Mouse (Mus musculus) intestine, embryonic 14.5 days (tissue): ENCODE measurements around the gene Hoxd1. TPM values are rescaled to one million over a fixed set of nuclear protein-coding genes. Genes with fewer than 3 reads are reported as not detected.

Source experiments
- ATAC-seq: fragments of 200-750 bp; cut with Nextera tagmentation; replicated peaks from 2 replicates; pipeline ENCODE4 v1.8.0; 2017; ENCODE audit warnings: low read depth, moderate number of reproducible peaks, moderate TSS enrichment, moderate library complexity; ENCODE audit not compliant: low FRiP score, low TSS enrichment
- DNase-seq: peaks from one replicate; pipeline ENCODE4 v3.0.0-alpha.2; 2018; ENCODE audit warnings: low spot score
- H3K27ac ChIP-seq: fragments of 300-500 bp; sonication (generic); 2 replicates; pipeline ENCODE4 v1.5.1; 2014; ENCODE audit warnings: low read depth, mild to moderate bottlenecking, control low read depth
- H3K27me3 ChIP-seq: fragments of 300-500 bp; sonication (generic); replicated peaks from 2 replicates; pipeline ENCODE4 v1.6.1; 2014; ENCODE audit warnings: low read length, control low read depth; ENCODE audit not compliant: control insufficient read depth, insufficient read depth
- H3K36me3 ChIP-seq: fragments of 300-500 bp; sonication (generic); 2 replicates; pipeline ENCODE4 v1.6.1; 2014; ENCODE audit warnings: low read length, control low read depth; ENCODE audit not compliant: control insufficient read depth, insufficient read depth
- H3K4me1 ChIP-seq: fragments of 300-500 bp; sonication (generic); replicated peaks from 2 replicates; pipeline ENCODE4 v1.6.1; 2014; ENCODE audit warnings: low read length, control low read depth, mixed read lengths; ENCODE audit not compliant: control insufficient read depth, insufficient read depth
- H3K4me2 ChIP-seq: fragments of 300-500 bp; sonication (generic); 2 replicates; pipeline ENCODE4 v1.6.1; 2014; ENCODE audit warnings: low read length
- H3K4me3 ChIP-seq: fragments of 300-500 bp; sonication (generic); 2 replicates; pipeline ENCODE4 v1.5.1; 2014; ENCODE audit warnings: low read depth, low read length, control low read depth, mixed read lengths
- H3K9ac ChIP-seq: fragments of 300-500 bp; sonication (generic); 2 replicates; pipeline ENCODE4 v1.6.1; 2014; ENCODE audit warnings: mild to moderate bottlenecking, low read length
- H3K9me3 ChIP-seq: fragments of 300-500 bp; sonication (generic); 2 replicates; pipeline ENCODE4 v1.6.1; 2016; ENCODE audit warnings: low read length, control low read depth; ENCODE audit not compliant: control insufficient read depth
- WGBS: fragments of 180-500 bp; shearing (Covaris S2); extraction: QIAGEN DNeasy Blood & Tissue Kit; methylation state at CpG from one replicate; pipeline ENCODE4 v1.1.7; 2014; 5-methylcytosine and 5-hydroxymethylcytosine counted together
- polyA plus RNA-seq: library from polyadenylated mRNA; unstranded; fragments of >200 nt; fragmentation: Nextera tagmentation; extraction: Ambion mirVana; gene quantifications from 2 replicates; pipeline ENCODE4 v1.2.1, GENCODE M21; 2014

Gene Hoxd1
- polyA plus RNA-seq, 1 experiment from 2014 or later, result not detected

DNA sequence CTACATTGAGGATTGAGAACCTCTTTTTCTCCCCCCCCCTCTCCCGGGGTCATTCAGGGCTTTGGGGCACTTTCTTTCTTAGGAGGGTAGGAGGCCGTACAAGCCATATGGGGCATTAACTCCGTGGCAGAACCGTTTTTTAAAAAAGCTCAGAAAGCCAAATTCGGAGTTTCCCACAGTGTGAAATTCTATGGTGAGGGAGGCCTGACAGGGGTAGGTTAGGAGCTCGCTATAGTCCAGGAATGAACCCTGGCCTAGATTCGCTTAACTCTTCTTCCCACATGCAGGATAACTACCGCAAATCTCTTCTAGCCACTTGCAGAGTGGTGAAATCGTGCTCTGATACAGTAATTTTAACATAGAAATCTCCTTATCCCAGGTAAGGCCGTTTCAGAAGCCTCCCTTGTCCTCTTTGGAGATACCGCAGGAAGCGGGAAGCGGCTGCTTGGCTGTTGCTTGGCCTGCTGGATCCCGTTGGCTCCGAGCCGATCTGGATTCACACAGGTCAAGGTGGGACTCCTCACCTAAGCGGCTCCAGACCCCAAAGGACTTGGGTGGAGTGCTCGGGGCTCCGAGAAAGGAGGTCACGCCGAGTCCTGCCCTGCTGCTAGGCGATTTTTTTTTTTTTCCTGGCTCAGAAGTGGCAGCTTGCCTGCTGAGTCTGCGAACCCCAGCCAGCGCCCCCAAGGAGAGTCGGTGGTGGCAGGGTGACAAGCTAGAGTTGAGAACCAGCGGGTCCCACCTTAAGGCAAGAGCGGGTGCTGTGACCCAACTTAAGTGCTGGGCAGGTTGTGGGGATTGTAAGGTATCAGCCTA is 27.6 kb upstream of the Hoxd1 start:
- ATAC-seq, result no peak
- Histone ChIP-seq H3K4me3 (peak overlapping the region; percentile 23), H3K4me1 (peaks cover 3% of the 10 kb centered on the region; the same call in 1 of the 2 replicates), H3K36me3 (no peaks in the 10 kb centered on the region), H3K4me2 (peak overlapping the region; percentile 49), H3K9ac (peak overlapping the region; percentile 43), H3K27ac (peak overlapping the region; percentile 70; the same call in 1 of the 2 replicates), H3K9me3 (no peaks in the 10 kb centered on the region), H3K27me3 (peaks cover 97% of the 10 kb centered on the region)
- WGBS, result 25% methylated on average over 27 of the region's 27 CpGs
- DNase-seq, result peak; percentile 65

DNA sequence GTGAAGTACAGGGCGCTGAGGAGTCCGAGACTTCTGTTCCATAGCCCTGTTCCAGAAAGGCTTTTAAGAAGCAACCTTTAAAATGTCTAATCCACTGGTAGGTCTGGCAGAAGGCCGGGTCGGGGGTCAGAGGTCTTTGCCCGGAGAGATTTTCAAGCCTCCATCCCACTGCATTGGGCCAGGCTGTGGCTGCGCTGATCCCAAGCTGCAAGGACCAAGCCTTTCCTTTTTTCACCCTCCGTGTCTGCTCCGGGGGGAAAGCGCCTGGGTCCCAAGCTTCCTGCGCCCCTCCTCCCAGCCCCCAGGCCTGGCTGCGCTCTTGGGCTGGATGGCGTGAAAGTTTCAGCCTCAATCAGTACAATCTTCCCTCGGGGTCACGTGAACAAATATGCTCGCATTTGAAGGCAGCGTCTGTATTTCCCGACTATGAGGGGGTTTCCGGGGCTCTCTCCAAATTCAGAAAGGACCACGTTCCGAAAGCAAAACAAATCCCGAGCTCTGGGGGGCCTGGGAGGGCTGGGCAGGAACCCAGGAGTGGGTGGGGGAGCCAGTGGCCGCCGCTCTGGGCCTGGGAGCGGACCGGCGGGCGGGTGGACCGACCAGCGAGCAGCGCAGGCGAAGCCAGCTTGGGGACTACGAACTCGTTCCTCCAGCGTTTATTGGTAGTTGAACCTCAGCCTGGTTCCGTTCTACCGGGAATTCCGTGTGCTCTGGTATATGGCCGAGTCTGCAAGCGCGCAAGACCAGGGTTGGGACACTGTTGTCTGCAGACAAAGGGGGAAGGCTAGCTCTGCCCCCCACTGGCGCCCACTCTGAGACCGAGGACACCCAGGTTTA is 26.7 kb upstream of the Hoxd1 start:
- Histone ChIP-seq H3K27ac (peak overlapping the region; percentile 70; the same call in 1 of the 2 replicates), H3K27me3 (peaks cover 97% of the 10 kb centered on the region), H3K4me1 (peaks cover 3% of the 10 kb centered on the region; the same call in 1 of the 2 replicates), H3K9ac (peak overlapping the region; percentile 43), H3K36me3 (no peaks in the 10 kb centered on the region), H3K4me3 (peak overlapping the region; percentile 23), H3K9me3 (no peaks in the 10 kb centered on the region), H3K4me2 (peak overlapping the region; percentile 49)
- WGBS, result 12% methylated on average over 42 of the region's 42 CpGs
- ATAC-seq (no peak), DNase-seq (peak; percentile 74)

DNA sequence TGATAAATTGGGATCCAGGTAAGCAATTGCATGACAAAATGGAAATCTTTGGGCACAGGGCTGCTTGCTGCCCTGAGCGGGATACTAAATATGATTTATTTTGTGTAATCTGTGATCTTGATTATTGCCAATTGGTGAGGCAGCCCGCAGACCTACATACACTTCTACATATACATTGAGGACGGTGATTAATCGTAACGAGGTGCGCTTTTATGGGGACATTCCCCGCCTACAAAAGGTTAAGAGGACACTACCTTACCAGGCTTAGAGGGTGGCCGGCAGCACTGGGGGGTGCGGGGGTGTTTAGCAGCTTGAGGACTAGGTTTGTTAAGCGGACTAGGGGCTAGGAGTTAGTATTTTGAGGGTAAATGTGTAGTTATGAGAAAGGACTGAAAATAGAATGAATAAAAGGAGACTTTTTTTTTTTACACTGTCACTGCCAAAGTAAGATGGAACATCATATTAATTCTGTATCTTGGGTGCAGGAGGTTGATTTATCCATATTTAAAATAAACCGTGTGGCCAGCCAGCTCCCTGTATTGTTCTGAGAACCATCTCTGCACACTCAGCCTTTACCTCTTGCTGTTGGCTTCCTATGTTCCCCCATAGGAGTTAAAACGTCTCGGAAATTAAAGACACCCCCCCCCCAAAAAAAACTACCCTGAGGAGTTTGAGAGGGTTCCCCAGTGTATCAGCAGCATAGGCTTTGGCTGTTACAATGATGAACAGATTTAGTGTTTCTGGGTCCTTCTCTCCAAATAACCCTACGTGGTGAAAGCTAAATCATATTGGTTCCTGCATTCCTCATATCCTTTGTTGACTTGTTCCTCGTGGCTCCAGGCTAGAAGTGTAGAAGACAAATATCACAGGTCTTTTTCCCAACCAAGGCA is 25.8 kb upstream of the Hoxd1 start:
- Histone ChIP-seq H3K27ac (peak overlapping the region; percentile 70; the same call in 1 of the 2 replicates), H3K4me1 (peaks cover 3% of the 10 kb centered on the region; the same call in 1 of the 2 replicates), H3K36me3 (no peaks in the 10 kb centered on the region), H3K9ac (peak overlapping the region; percentile 43), H3K27me3 (peaks cover 97% of the 10 kb centered on the region), H3K4me2 (peak overlapping the region; percentile 49; the same call in 1 of the 2 replicates), H3K9me3 (no peaks in the 10 kb centered on the region), H3K4me3 (peak overlapping the region; percentile 23)
- DNase-seq (peak; percentile 62), ATAC-seq (no peak)
- WGBS, result 22% methylated on average over 15 of the region's 15 CpGs

DNA sequence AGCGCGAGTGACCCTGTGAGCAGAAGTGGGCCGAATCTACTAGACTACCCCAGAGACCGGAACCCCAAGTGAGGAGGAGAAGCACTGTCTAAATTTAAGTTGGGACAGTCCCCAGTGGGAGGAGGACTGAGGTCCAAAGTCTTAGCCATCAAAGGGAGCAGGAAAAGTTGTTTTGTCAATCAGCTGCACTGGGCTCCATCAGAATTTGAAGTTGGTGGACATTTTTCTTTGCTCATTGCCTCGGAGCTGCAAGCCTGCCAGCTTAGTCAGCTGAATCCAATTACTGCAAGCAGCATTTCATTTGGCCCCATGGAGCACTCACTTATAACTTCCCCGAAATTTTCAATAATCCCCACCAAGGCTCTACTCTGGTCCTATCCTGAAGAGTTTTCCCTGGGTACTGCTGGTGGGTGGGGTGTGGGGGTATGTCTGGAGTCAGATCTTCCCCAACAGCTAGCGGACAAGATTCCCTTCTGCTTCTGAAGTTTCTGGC is 25.2 kb upstream of the Hoxd1 start:
- Histone ChIP-seq H3K9me3 (no peaks in the 10 kb centered on the region), H3K4me1 (peaks cover 3% of the 10 kb centered on the region; the same call in 1 of the 2 replicates), H3K27me3 (peaks cover 97% of the 10 kb centered on the region), H3K9ac (peak overlapping the region; percentile 43), H3K4me2 (peak overlapping the region; percentile 13), H3K27ac (peak overlapping the region; percentile 60; the same call in 1 of the 2 replicates), H3K4me3 (peak overlapping the region; percentile 23; the same call in 1 of the 2 replicates), H3K36me3 (no peaks in the 10 kb centered on the region)
- ATAC-seq (no peak), DNase-seq (peak; percentile 67)
- WGBS, result 29% methylated on average over 7 of the region's 7 CpGs

DNA sequence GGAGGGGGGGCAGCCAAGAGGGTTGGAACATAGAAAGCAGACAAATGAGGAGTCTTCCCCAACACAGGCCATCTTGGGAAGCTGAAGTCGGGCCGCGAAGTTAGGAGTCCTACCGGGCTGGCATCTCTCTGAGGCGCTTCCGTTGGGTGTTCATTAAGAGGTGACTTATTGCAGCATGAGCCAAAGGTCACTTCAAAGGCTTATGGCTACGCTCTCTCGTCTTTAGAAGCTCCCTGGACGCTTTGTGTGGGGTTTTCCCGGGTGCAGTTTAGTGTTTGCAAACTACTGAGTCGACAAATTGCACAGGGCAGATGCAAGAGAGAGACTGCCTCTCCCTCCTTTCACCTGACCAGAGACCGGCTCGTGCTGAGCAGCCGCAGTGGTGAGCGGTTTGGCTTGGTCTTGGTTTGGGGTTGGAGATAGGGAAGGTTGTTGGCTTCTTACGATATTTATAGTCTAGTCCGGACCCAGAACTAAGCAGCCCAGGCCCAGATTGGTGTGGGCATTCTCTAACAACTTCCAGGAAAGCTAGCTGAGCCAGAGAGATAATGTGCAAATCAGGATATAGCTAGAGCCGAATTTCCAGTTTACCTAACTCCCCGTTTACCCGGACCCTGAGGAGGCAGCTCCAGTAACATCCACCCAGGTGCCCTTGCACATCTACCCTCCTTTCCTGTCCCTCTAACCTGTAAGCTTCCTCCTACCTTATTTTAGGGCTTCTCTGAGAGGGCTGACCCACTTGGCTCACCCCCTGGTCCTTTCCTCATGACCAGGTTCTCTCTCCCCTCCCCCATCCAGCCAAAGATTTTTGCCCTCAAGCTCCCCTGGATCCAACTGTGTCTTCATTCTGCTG is 23.9 kb upstream of the Hoxd1 start:
- Histone ChIP-seq H3K27ac (peak overlapping the region; percentile 47; the same call in 1 of the 2 replicates), H3K36me3 (no peaks in the 10 kb centered on the region), H3K4me2 (peak overlapping the region; percentile 16), H3K4me1 (0 out of 2 replicates have a peak, but pooled peaks cover 3% of the 10 kb centered on the region), H3K9me3 (no peaks in the 10 kb centered on the region), H3K27me3 (peaks cover 88% of the 10 kb centered on the region), H3K9ac (peak overlapping the region; percentile 23), H3K4me3 (0 out of 2 replicates have a peak overlapping the region, but pooled peaks have one; percentile 6)
- ATAC-seq (no peak), DNase-seq (peak; percentile 68)
- WGBS, result 8% methylated on average over 20 of the region's 20 CpGs

DNA sequence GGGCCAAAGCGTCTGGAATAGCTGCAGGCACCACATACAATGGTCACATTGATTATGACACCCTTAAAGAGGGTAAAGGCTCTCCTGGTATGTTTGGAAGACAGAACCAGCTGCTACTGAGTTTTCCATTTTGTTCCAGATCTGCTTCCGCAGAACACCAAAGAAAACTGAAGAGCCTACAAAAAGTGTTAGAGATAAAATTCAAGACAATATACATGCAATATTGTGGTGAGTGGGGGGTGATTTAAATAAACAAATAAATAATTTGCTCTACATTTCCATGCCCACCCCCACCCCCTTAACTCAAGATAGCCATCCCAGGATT is 23.3 kb upstream of the Hoxd1 start:
- Histone ChIP-seq H3K9me3 (no peaks in the 10 kb centered on the region), H3K9ac (0 out of 2 replicates have a peak overlapping the region, but pooled peaks have one; percentile 23), H3K27ac (peak overlapping the region; percentile 47; the same call in 1 of the 2 replicates), H3K4me3 (no peak overlapping the region), H3K27me3 (peaks cover 88% of the 10 kb centered on the region), H3K4me1 (0 out of 2 replicates have a peak, but pooled peaks cover 3% of the 10 kb centered on the region), H3K36me3 (no peaks in the 10 kb centered on the region), H3K4me2 (peak overlapping the region; percentile 47; the same call in 1 of the 2 replicates)
- ATAC-seq, result no peak
- no peak for DNase-seq
- WGBS, result 24% methylated on average over 2 of the region's 2 CpGs

DNA sequence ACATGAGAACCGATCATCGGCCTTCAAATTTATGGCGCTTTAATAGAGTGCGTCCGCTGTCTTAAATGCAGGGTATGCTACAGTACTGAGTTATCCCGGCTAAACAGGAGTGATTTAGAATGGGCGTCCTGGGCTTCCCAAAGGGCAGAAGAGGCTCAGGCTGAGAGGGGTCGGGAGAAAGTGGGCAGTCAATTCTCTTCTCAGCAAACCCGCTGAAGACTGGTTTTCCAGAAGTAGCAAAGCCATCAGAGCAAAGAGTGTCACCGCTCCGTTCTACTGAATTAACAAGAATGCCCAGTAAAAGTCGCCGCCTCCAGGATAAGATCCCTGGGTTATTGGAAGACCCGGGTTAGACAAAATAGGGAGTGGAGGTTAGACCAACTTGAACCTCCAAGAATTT is 22.9 kb upstream of the Hoxd1 start:
- H3K9ac ChIP-seq, result peak overlapping the region; percentile 40

More for the DNA sequence above, 22.9 kb upstream of the Hoxd1 start:
- Histone ChIP-seq H3K27ac (peak overlapping the region; percentile 75), H3K4me3 (peak overlapping the region; percentile 25), H3K36me3 (no peaks in the 10 kb centered on the region), H3K4me2 (peak overlapping the region; percentile 47), H3K9me3 (no peaks in the 10 kb centered on the region), H3K27me3 (peaks cover 88% of the 10 kb centered on the region), H3K4me1 (0 out of 2 replicates have a peak, but pooled peaks cover 3% of the 10 kb centered on the region)
- DNase-seq (no peak), ATAC-seq (no peak)
- 14% methylated on average over 14 of the region's 14 CpGs for WGBS
